Mouse (Mus musculus): ENCODE measurements around the gene Mrpl11.
A peak's percentile ranks its signal among the peaks of the same experiment; 100 is the strongest.
"Not testable (repeated sequence)": the region's sequence is repeated elsewhere in the genome, so short reads cannot be mapped to it uniquely, and the experiment has no call there.

Gene Mrpl11

GRCm38 (mm10) chr19:4994043-4994442, 32.1 kb downstream of the Mrpl11 start:
- DNase-seq, result peak; percentile 81

- DNase-seq, result no peak
Observed at GRCm38 (mm10) chr19:4999445-5000140, 37.6 kb downstream of the Mrpl11 start.

- DNase-seq, result peak; percentile 89
Observed at GRCm38 (mm10) chr19:5001666-5002406, 39.9 kb downstream of the Mrpl11 start.

GRCm38 (mm10) chr19:5003644-5004043, 41.7 kb downstream of the Mrpl11 start:
- not testable (repeated sequence) for DNase-seq

- DNase-seq, result no peak
Observed at GRCm38 (mm10) chr19:5004925-5005324, 43.0 kb downstream of the Mrpl11 start.

- no peak for DNase-seq
Observed at GRCm38 (mm10) chr19:5013138-5013537, 51.2 kb downstream of the Mrpl11 start.

- peak; percentile 47 for DNase-seq
Observed at GRCm38 (mm10) chr19:5014961-5015398, 53.0 kb downstream of the Mrpl11 start.

- no peak for DNase-seq
Observed at GRCm38 (mm10) chr19:5016221-5016742, 54.3 kb downstream of the Mrpl11 start.
